Mouse (Mus musculus) kidney, embryonic 16.5 days (tissue): ENCODE measurements around the gene Caprin1. TPM values are rescaled to one million over a fixed set of nuclear protein-coding genes. Genes with fewer than 3 reads are reported as not detected.

Source experiments
- ATAC-seq: fragments of 200-750 bp; cut with Nextera tagmentation; 2 replicates; pipeline ENCODE4 v1.8.0; 2017; ENCODE audit warnings: moderate TSS enrichment; ENCODE audit not compliant: low FRiP score, low TSS enrichment
- H3K27ac ChIP-seq: fragments of 300-500 bp; sonication (generic); 2 replicates; pipeline ENCODE4 v1.5.1; 2014; ENCODE audit warnings: low read length
- H3K27me3 ChIP-seq: fragments of 300-500 bp; sonication (generic); 2 replicates; pipeline ENCODE4 v1.6.1; 2014; ENCODE audit warnings: low read length, control low read depth, mixed read lengths; ENCODE audit not compliant: insufficient read depth
- H3K36me3 ChIP-seq: fragments of 300-500 bp; sonication (generic); 2 replicates; pipeline ENCODE4 v1.6.1; 2014; ENCODE audit warnings: low read length, control low read depth, mixed read lengths; ENCODE audit not compliant: insufficient read depth
- H3K4me1 ChIP-seq: fragments of 300-500 bp; sonication (generic); 2 replicates; pipeline ENCODE4 v1.6.1; 2014; ENCODE audit warnings: low read length, control low read depth, mixed read lengths; ENCODE audit not compliant: insufficient read depth
- H3K4me2 ChIP-seq: fragments of 300-500 bp; sonication (generic); replicated peaks from 2 replicates; pipeline ENCODE4 v1.6.1; 2014; ENCODE audit warnings: low read depth, low read length
- H3K4me3 ChIP-seq: fragments of 300-500 bp; sonication (generic); 2 replicates; pipeline ENCODE4 v1.5.1; 2014; ENCODE audit warnings: mild to moderate bottlenecking, low read length
- H3K9ac ChIP-seq: fragments of 300-500 bp; sonication (generic); replicated peaks from 2 replicates; pipeline ENCODE4 v1.6.1; 2014; ENCODE audit warnings: low read length
- H3K9me3 ChIP-seq: fragments of 300-500 bp; sonication (generic); 2 replicates; pipeline ENCODE4 v1.6.1; 2016; ENCODE audit warnings: low read length, control low read depth
- WGBS: fragments of 180-500 bp; shearing (Covaris S2); extraction: QIAGEN DNeasy Blood & Tissue Kit; methylation state at CpG from one replicate; pipeline ENCODE4 v1.1.7; 2014; 5-methylcytosine and 5-hydroxymethylcytosine counted together
- polyA plus RNA-seq: library from polyadenylated mRNA; unstranded; fragments of >200 nt; fragmentation: Nextera tagmentation; extraction: Ambion mirVana; gene quantifications from 2 replicates; pipeline ENCODE4 v1.2.1, GENCODE M21; 2015

Gene Caprin1
- polyA plus RNA-seq, 1 experiment from 2014 or later, result 324 TPM

DNA sequence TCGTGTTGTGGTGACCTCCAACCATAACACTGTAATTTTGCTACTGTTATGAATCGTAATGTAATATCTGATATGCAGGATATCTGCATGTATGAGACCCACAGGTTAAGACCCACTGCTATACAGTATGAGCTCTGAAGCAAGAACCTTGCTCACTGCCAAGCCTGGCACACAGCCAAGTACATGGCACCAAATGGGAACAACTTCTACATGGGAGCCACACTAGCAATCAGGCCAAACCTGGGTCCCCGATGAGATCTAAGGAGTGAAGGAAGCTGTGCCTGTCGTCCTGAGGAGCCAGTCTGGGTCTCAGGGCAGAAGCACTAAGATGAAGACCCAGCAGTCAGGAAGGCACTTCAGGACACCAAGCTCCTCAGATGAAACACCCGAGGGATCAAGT lies 52.0 kb downstream of the Caprin1 start:
- Histone ChIP-seq H3K9ac (no peak overlapping the region), H3K4me3 (no peak overlapping the region), H3K36me3 (peaks cover 30% of the 10 kb centered on the region), H3K27ac (no peak overlapping the region), H3K27me3 (no peaks in the 10 kb centered on the region), H3K4me2 (no peak overlapping the region), H3K9me3 (no peaks in the 10 kb centered on the region), H3K4me1 (no peaks in the 10 kb centered on the region)
- 84% methylated on average over 5 of the region's 5 CpGs for WGBS
- no peak for ATAC-seq

DNA sequence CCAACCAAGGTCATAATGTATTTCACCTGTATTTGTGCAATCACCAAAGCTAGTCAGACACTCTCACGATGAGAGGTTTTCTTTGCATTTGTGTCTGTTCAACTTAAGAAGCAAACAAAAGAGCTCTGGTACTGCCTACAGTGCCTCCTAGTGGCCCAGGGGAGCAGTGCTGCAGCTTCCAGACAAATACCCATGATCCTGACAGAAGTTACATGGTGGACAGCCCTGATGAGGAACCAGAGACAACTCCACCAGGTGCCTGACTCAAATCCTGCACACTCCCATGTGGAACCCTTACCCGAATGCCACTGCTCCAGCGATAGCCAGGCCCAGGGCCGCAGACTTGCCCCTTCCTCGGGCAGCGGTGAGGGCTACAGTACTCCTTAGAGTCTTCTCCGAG lies 53.5 kb downstream of the Caprin1 start:
- H3K4me2 ChIP-seq, result no peak overlapping the region
- no peak overlapping the region for H3K27ac ChIP-seq
- H3K36me3 ChIP-seq, result peaks cover 33% of the 10 kb centered on the region
- H3K4me3 ChIP-seq, result no peak overlapping the region
- no peaks in the 10 kb centered on the region for H3K9me3 ChIP-seq
- WGBS, result 82% methylated on average over 7 of the region's 7 CpGs
- no peak overlapping the region for H3K9ac ChIP-seq
- ATAC-seq, result no peak
- no peaks in the 10 kb centered on the region for H3K4me1 ChIP-seq
- H3K27me3 ChIP-seq, result no peaks in the 10 kb centered on the region

DNA sequence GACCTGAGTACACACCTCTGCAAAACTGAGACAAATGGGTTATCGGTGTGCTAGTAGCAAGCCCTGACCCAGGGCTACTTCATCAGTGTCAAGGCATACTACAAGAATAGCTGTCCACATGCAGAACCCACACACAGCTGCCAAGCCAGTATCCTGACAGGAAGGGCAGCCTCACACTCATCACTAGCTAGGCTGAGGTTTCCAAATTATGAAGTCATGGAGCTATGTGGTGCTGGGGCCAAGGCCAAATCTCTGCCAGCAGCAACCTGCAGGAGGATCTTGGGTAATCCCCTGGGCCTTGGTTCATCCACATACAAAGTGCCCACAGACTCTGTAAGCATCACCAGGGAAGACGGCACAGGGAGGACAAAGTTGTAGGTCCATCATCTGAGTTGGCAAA lies 53.9 kb downstream of the Caprin1 start:
- Histone ChIP-seq H3K36me3 (peaks cover 34% of the 10 kb centered on the region), H3K4me1 (no peaks in the 10 kb centered on the region), H3K9ac (no peak overlapping the region), H3K4me2 (no peak overlapping the region), H3K9me3 (no peaks in the 10 kb centered on the region), H3K4me3 (no peak overlapping the region), H3K27me3 (no peaks in the 10 kb centered on the region), H3K27ac (no peak overlapping the region)
- WGBS, result 94% methylated on average over 2 of the region's 2 CpGs
- no peak for ATAC-seq

DNA sequence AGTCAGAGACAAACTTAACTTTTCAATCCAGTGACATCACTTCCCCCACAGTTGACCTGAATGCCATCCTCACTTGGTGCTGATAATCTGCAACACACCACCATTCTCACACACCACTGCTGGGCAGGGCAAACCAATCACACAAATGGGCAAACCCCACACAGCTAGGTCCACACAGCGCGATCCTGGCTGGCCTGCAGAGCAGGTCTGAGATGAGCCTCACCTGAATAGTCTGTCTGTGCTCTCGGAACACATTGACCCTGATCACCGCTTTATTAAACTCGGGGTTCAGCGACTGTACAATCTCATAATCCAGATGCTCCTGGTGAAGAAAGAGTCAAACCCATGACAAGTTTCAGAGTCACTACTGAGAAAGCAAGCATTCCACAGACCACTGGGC lies 54.6 kb downstream of the Caprin1 start:
- Histone ChIP-seq H3K27ac (no peak overlapping the region), H3K36me3 (peaks cover 34% of the 10 kb centered on the region), H3K9ac (no peak overlapping the region), H3K4me3 (no peak overlapping the region), H3K4me2 (no peak overlapping the region), H3K27me3 (no peaks in the 10 kb centered on the region), H3K9me3 (no peaks in the 10 kb centered on the region), H3K4me1 (no peaks in the 10 kb centered on the region)
- WGBS, result 96% methylated on average over 6 of the region's 6 CpGs
- ATAC-seq, result no peak

DNA sequence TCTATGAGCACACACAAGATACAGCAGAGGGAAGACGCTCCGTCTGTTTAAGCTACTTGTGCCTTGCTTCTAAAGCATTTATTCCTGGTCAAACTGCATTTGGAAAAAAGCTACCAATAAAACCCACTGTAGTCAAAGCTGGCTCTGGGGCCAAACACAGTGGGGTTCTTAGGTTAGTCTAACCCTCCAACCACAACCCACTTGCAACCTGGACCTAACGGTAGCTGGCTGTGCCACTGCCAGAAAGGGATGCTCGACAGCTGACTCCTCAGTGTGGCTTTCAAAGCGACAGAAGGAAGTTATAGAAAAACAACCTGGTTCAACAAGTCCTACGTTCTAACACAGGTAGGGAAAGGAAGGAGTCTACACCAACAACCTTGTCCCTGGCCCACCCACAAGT lies 66.0 kb downstream of the Caprin1 start:
- Histone ChIP-seq H3K27me3 (no peaks in the 10 kb centered on the region), H3K9ac (no peak overlapping the region), H3K27ac (no peak overlapping the region), H3K4me2 (no peak overlapping the region), H3K4me1 (no peaks in the 10 kb centered on the region), H3K36me3 (peaks cover 61% of the 10 kb centered on the region), H3K4me3 (no peak overlapping the region), H3K9me3 (no peaks in the 10 kb centered on the region)
- WGBS, result 94% methylated on average over 6 of the region's 6 CpGs
- no peak for ATAC-seq

DNA sequence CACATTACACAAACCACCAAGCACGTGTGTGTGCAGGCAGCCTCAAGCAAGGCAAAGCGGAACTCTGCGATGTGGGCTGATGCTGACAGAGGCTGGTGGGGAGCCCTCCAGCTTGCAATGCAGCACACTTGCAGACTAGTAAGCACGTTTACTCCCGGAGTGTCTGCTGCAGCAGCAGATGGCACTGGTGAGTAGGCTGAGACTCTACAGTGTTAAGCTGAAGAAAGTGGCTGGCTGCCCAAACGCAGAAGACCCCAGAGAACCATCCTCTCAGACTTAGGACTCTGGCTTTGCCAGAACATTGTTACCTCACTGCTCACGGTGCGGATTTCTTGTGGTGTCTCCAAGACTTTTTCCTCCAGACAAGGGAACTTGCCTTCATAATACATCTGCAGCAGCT lies 66.5 kb downstream of the Caprin1 start:
- WGBS, result 85% methylated on average over 8 of the region's 8 CpGs

GRCm38 (mm10) chr2:103728027-103728540 lies 69.4 kb downstream of the Caprin1 start:
- Histone ChIP-seq H3K9me3 (no peaks in the 10 kb centered on the region), H3K4me3 (no peak overlapping the region), H3K27me3 (no peaks in the 10 kb centered on the region), H3K36me3 (peaks cover 50% of the 10 kb centered on the region), H3K27ac (no peak overlapping the region), H3K9ac (no peak overlapping the region), H3K4me1 (no peaks in the 10 kb centered on the region), H3K4me2 (no peak overlapping the region)
- ATAC-seq, result no peak
- WGBS, result 78% methylated on average over 12 of the region's 12 CpGs

More for the DNA sequence above, 66.5 kb downstream of the Caprin1 start:
- ATAC-seq, result no peak
- Histone ChIP-seq H3K4me3 (no peak overlapping the region), H3K4me1 (no peaks in the 10 kb centered on the region), H3K9me3 (no peaks in the 10 kb centered on the region), H3K27me3 (no peaks in the 10 kb centered on the region), H3K27ac (no peak overlapping the region), H3K36me3 (peaks cover 62% of the 10 kb centered on the region), H3K4me2 (no peak overlapping the region), H3K9ac (no peak overlapping the region)

DNA sequence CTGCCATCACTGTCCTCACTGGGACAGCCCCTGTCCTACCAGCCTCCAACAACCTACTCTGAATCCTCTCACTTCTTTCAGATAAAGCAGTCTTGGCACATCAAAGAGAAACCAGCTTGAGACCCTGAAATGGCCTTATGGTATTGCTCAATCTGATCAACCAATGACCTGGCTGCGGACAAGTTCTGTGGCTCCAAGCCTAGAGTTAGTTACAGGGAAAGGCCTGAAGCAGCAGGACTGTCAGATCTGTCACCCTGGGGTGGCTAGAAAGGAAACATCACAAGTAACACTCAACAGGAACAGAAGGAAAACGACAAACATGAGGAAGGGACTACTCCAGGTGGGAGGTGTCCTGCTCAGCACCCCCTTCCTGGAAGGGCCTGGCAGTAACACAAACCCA lies 72.9 kb downstream of the Caprin1 start:
- Histone ChIP-seq H3K27me3 (no peaks in the 10 kb centered on the region), H3K4me2 (no peak overlapping the region), H3K27ac (no peak overlapping the region), H3K36me3 (peaks cover 53% of the 10 kb centered on the region), H3K4me1 (no peaks in the 10 kb centered on the region), H3K4me3 (no peak overlapping the region), H3K9ac (no peak overlapping the region), H3K9me3 (no peaks in the 10 kb centered on the region)
- ATAC-seq, result no peak
- 91% methylated on average over 2 of the region's 2 CpGs for WGBS

DNA sequence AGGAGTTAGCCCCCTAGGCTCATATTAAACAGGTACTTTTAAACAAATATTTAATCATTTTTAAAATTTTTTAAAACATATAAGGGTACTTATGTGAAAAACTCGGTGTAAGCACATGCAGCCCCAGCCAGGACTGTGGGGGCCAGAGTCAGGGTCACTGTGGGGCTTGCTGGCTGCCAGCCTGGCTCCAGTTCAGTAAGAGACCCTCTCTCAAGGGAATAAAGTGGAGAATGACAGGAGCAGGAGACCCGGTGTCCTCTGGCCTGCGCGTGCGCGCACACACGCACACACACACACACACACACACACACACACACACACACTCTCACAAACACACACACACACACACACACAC lies 78.2 kb downstream of the Caprin1 start:
- no peak overlapping the region for H3K4me2 ChIP-seq
- H3K27ac ChIP-seq, result no peak overlapping the region
- H3K4me1 ChIP-seq, result no peaks in the 10 kb centered on the region
- peaks cover 37% of the 10 kb centered on the region for H3K36me3 ChIP-seq
- H3K27me3 ChIP-seq, result no peaks in the 10 kb centered on the region
- no peak for ATAC-seq
- no peak overlapping the region for H3K4me3 ChIP-seq
- H3K9me3 ChIP-seq, result no peaks in the 10 kb centered on the region
- WGBS, result 90% methylated on average over 7 of the region's 7 CpGs
- no peak overlapping the region for H3K9ac ChIP-seq

DNA sequence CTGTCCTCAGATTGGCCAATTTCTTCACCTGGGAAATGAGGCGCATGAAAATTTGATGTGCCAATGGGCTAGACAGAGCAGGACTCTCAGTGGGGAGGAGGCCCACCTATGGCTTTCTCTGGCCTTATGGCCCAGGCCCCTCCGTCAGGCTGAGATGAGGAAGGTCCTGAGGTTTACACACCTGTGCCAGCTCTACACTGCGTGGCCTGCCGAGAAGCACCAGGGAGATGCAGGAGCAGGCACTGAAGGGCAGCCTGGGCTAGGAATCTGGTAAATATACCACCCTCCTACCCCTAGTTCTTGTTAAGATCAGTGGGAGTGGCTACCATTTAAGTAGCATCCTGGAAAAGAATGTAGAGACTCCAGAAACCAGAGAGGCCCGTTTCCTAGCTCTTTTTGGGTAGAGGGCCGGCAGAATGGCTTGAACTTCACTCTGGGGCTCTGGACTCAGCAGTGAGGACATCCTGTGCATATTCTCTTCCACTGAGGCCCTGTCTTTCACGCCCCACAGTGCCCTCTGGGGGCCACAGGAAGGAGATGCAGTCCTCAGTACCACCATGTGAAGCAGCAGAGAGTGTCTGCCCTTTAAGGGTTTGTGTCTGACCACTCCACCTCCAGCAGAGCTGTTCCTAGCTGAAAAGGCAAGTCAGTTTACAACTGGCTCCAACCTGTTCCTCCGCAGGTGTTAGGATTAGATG lies 78.7 kb downstream of the Caprin1 start:
- Histone ChIP-seq H3K4me3 (no peak overlapping the region), H3K27ac (no peak overlapping the region), H3K9me3 (no peaks in the 10 kb centered on the region), H3K27me3 (no peaks in the 10 kb centered on the region), H3K4me2 (no peak overlapping the region), H3K9ac (no peak overlapping the region), H3K4me1 (no peaks in the 10 kb centered on the region), H3K36me3 (peaks cover 33% of the 10 kb centered on the region)
- 63% methylated on average over 8 of the region's 8 CpGs for WGBS
- peak; percentile 80 for ATAC-seq
